Mouse (Mus musculus): ENCODE data around the gene Camk2d.

DNA sequence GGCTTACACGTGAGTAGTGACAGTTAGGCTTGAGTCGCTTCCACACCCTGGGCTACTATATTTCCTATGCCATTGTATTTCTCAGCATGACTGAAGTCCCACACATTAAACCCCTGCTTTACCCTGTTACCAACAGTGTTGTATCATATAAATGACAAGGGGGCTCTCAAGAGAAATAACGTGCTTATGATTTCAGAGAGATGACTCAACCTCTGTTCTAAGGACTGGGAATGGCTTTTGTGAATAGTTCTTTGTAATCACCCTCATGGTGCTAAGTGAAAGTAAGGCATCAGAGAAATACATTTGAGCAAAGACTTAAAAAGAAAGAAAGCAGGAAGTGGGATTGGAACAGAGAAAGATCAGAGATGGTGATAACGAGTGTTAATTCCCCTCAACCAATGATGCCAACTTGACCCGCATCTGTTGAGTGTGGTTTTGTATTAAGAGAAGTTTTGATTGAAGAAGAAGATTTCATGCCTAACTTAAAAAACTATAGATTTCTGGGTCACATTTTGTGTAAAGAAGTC, 238.6 kb downstream of the Camk2d start:
- TF ChIP-seq EP300 (optimal IDR thresholded peaks at IDR 0.05) (no peak), CTCF (IDR thresholded peaks at IDR 0.05; ENCODE audit: low read depth) (no peak)

All from stomach, postnatal 0 days (tissue).